Mouse (Mus musculus) heart, embryonic 16.5 days (tissue): Measurements from ENCODE around the gene Gm4922. TPM values are rescaled to one million over a fixed set of nuclear protein-coding genes. Genes with fewer than 3 reads are reported as not detected.

Experiments used
- ATAC-seq: fragments of 200-750 bp; cut with Nextera tagmentation; replicated peaks from 2 replicates; pipeline ENCODE4 v1.8.0; 2017; ENCODE audit warnings: moderate number of reproducible peaks; ENCODE audit not compliant: insufficient read depth, low FRiP score; ENCODE audit errors: extremely low read depth
- H3K27ac ChIP-seq: fragments of 300-500 bp; sonication (generic); 2 replicates; pipeline ENCODE4 v1.5.1; 2014; ENCODE audit warnings: mild to moderate bottlenecking, low read length, control low read depth, moderate library complexity
- H3K27me3 ChIP-seq: fragments of 300-500 bp; sonication (generic); 2 replicates; pipeline ENCODE4 v1.6.1; 2014; ENCODE audit warnings: low read length, mixed read lengths; ENCODE audit not compliant: control insufficient read depth, insufficient read depth
- H3K36me3 ChIP-seq: fragments of 300-500 bp; sonication (generic); 2 replicates; pipeline ENCODE4 v1.6.1; 2014; ENCODE audit not compliant: control insufficient read depth, insufficient read depth
- H3K4me1 ChIP-seq: fragments of 300-500 bp; sonication (generic); 2 replicates; pipeline ENCODE4 v1.6.1; 2014; ENCODE audit warnings: low read length, mixed read lengths; ENCODE audit not compliant: control insufficient read depth, insufficient read depth
- H3K4me2 ChIP-seq: fragments of 300-500 bp; sonication (generic); 2 replicates; pipeline ENCODE4 v1.6.1; 2014; ENCODE audit warnings: low read depth, mild to moderate bottlenecking, control low read depth, low read length
- H3K4me3 ChIP-seq: fragments of 300-500 bp; sonication (generic); 2 replicates; pipeline ENCODE4 v1.5.1; 2014; ENCODE audit warnings: mild to moderate bottlenecking, control low read depth, low read length
- H3K9ac ChIP-seq: fragments of 300-500 bp; sonication (generic); 2 replicates; pipeline ENCODE4 v1.6.1; 2014; ENCODE audit warnings: low read length, control low read depth
- H3K9me3 ChIP-seq: fragments of 300-500 bp; sonication (generic); replicated peaks from 2 replicates; pipeline ENCODE4 v1.6.1; 2016; ENCODE audit warnings: low read length; ENCODE audit not compliant: control insufficient read depth
- WGBS: fragments of 180-500 bp; shearing (Covaris S2); extraction: QIAGEN DNeasy Blood & Tissue Kit; methylation state at CpG from one replicate; pipeline ENCODE4 v1.1.7; 2014; 5-methylcytosine and 5-hydroxymethylcytosine counted together
- polyA plus RNA-seq: library from polyadenylated mRNA; unstranded; fragments of >200 nt; fragmentation: Nextera tagmentation; extraction: Ambion mirVana; gene quantifications from 2 replicates; pipeline ENCODE4 v1.2.1, GENCODE M21; 2015

Gm4922 gene
- polyA plus RNA-seq, 1 experiment from 2014 or later = 0.09 TPM

DNA sequence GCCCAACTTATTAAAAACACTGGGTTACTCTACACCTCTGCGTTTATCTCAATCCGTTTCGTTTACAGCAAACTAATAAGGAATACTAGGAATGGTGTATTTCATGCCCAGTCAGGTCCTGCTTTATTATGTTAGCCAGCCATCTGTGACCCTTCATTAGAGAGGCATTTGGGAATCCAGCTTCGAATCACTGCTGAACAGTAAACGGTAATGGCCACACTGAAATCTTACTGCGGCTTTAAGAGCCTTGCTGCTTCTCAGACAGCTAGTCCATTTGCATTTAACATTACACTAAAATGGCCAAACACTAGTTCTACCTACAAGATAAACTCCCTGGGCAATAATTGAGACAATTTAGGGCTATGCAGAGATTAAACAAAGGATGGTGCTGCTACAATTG, 44.5 kb downstream of the Gm4922 start:
- H3K9ac ChIP-seq = no peak overlapping the region
- 87% methylated on average over 6 of the region's 6 CpGs for WGBS
- H3K4me1 ChIP-seq = peaks cover 5% of the 10 kb centered on the region; the same call in 1 of the 2 replicates
- no peak overlapping the region for H3K4me2 ChIP-seq
- no peaks in the 10 kb centered on the region for H3K9me3 ChIP-seq
- H3K27ac ChIP-seq = no peak overlapping the region
- no peaks in the 10 kb centered on the region for H3K36me3 ChIP-seq
- no peak overlapping the region for H3K4me3 ChIP-seq
- no peak for ATAC-seq
- no peaks in the 10 kb centered on the region; the same call in 1 of the 2 replicates for H3K27me3 ChIP-seq

DNA sequence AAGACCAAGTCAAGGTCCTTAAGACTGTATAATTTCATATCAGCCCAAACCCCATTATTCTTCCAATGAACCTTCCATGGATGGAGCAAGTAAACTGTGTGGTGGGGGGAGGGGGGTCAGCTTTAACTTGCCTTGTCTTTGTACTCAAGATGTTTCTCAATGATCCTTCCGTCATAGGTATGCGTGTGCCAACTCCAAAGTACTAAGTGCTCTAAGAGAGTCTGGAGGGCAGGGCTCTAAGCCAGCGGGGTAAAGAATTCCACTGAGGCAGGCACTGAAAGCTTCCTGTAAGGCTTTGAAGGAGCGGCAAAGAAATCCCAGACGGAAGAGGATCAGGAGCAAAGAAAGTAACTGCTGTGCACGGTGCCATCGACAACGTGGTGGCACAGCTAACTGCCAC, 45.6 kb downstream of the Gm4922 start:
- Histone ChIP-seq H3K4me3 (no peak overlapping the region), H3K36me3 (no peaks in the 10 kb centered on the region), H3K9me3 (no peaks in the 10 kb centered on the region), H3K4me2 (no peak overlapping the region), H3K27me3 (no peaks in the 10 kb centered on the region; the same call in 1 of the 2 replicates), H3K27ac (no peak overlapping the region), H3K9ac (no peak overlapping the region), H3K4me1 (peaks cover 5% of the 10 kb centered on the region; the same call in 1 of the 2 replicates)
- WGBS = 82% methylated on average over 8 of the region's 8 CpGs
- ATAC-seq = no peak

Other genes starting within 250 kb of the Gm4922 start
- gene Hebp2, start 240.7 kb downstream of the Gm4922 start, polyA plus RNA-seq = 11.9 and 12.8 TPM in 2 replicates
- gene Arfgef3, start 42.8 kb downstream of the Gm4922 start, polyA plus RNA-seq = 0.34 and 0.71 TPM in 2 replicates
- gene Perp, start 58.2 kb upstream of the Gm4922 start, polyA plus RNA-seq = 218 and 248 TPM in 2 replicates
- 2.8 and 4.0 TPM in 2 replicates for gene Tnfaip3, start 228.9 kb upstream of the Gm4922 start, polyA plus RNA-seq